Mouse (Mus musculus) neural tube, embryonic 11.5 days (tissue): Measurements from ENCODE around the gene Olfr874. TPM values are rescaled to one million over a fixed set of nuclear protein-coding genes. Genes with fewer than 3 reads are reported as not detected.

Experiments
- ATAC-seq: fragments of 200-750 bp; cut with Nextera tagmentation; 2 replicates; pipeline ENCODE4 v1.8.0; 2017; ENCODE audit warnings: moderate number of reproducible peaks, mild to moderate bottlenecking, moderate TSS enrichment, moderate library complexity; ENCODE audit not compliant: insufficient read depth, low FRiP score, low TSS enrichment
- DNase-seq: peaks from one replicate; pipeline ENCODE4 v3.0.0-alpha.2; 2015; ENCODE audit warnings: low spot score
- H3K27ac ChIP-seq: fragments of 300-500 bp; sonication (generic); 2 replicates; pipeline ENCODE4 v1.5.1; 2014; ENCODE audit warnings: low read depth, mild to moderate bottlenecking, low read length
- H3K27me3 ChIP-seq: fragments of 300-500 bp; sonication (generic); 2 replicates; pipeline ENCODE4 v1.6.1; 2014; ENCODE audit warnings: mild to moderate bottlenecking, low read length, mixed read lengths; ENCODE audit not compliant: control insufficient read depth, insufficient read depth
- H3K36me3 ChIP-seq: fragments of 300-500 bp; sonication (generic); 2 replicates; pipeline ENCODE4 v1.6.1; 2014; ENCODE audit warnings: mild to moderate bottlenecking, low read length, moderate library complexity, mixed read lengths; ENCODE audit not compliant: control insufficient read depth, insufficient read depth
- H3K4me1 ChIP-seq: fragments of 300-500 bp; sonication (generic); 2 replicates; pipeline ENCODE4 v1.6.1; 2014; ENCODE audit warnings: low read length, mixed read lengths; ENCODE audit not compliant: control insufficient read depth, insufficient read depth
- H3K4me2 ChIP-seq: fragments of 300-500 bp; sonication (generic); 2 replicates; pipeline ENCODE4 v1.6.1; 2014; ENCODE audit warnings: low read depth, mild to moderate bottlenecking, moderate library complexity
- H3K4me3 ChIP-seq: fragments of 300-500 bp; sonication (generic); 2 replicates; pipeline ENCODE4 v1.5.1; 2014; ENCODE audit warnings: low read depth, low read length
- H3K9ac ChIP-seq: fragments of 300-500 bp; sonication (generic); 2 replicates; pipeline ENCODE4 v1.6.1; 2014; ENCODE audit warnings: mild to moderate bottlenecking, low read length
- H3K9me3 ChIP-seq: fragments of 300-500 bp; sonication (generic); 2 replicates; pipeline ENCODE4 v1.6.1; 2016; ENCODE audit warnings: low read length; ENCODE audit not compliant: control insufficient read depth
- WGBS: fragments of 180-500 bp; shearing (Covaris S2); extraction: QIAGEN DNeasy Blood & Tissue Kit; methylation state at CpG from one replicate; pipeline ENCODE4 v1.1.7; 2014; 5-methylcytosine and 5-hydroxymethylcytosine counted together
- polyA plus RNA-seq: library from polyadenylated mRNA; unstranded; fragments of >200 nt; fragmentation: Nextera tagmentation; extraction: Ambion mirVana; gene quantifications from 2 replicates; pipeline ENCODE4 v1.2.1, GENCODE M21; 2014

Gene Olfr874
- polyA plus RNA-seq = not detected in 2 replicates

DNA sequence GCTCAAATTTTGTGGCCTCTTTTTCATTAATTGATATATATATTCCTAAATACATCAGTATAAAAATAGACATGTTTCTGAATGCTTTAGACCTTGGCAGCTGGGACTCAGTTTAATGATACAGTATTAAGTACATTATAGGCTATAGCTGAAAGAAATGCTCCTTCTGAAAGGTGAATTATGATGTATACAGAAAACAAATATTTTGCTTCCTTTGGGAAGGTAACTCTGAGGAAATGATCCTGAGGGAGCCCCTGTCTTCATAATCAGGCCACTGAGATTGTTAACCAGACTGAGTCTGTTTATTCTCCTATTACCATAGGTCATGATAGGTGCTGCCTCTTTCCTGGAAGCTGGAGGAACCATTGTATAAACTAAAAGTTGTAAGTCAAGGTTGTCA lies at the start of gene Olfr874:
Gene Olfr874, plus strand, starts transcription at position 301 of the 400 bp plus-strand sequence.
- Histone ChIP-seq H3K27ac (no peak within 1 kb of the TSS), H3K4me2 (no peak within 1 kb of the TSS), H3K4me1 (no peaks in the 10 kb centered on the region), H3K36me3 (no peaks in the 10 kb centered on the region), H3K4me3 (no peak within 1 kb of the TSS), H3K9me3 (no peaks in the 10 kb centered on the region), H3K27me3 (no peaks in the 10 kb centered on the region), H3K9ac (no peak within 1 kb of the TSS)
- DNase-seq = no peak
- no peak for ATAC-seq

DNA sequence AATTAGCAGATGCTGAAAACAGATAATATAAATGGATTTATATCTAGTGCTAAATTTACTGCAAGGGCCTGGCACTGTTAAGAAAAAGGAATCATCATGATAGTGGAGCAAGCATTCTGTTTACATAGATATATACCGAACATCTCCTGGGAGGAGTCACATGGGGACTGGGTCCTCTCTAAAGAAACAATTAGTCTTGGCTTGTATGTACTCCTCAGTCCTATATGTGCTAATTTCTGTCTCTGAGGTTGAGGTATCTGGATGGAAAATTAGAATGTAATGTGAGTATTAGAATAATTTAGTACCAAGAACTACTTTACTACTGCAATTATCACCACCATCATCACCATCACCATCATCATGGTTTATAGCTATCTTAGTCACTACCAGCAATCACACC lies 28.8 kb upstream of the Olfr874 start, which contains the start of gene Olfr160:
Gene Olfr160, minus strand, starts transcription at position 101 of the 400 bp plus-strand sequence.
- whole genome bisulfite sequencing = 97% methylated on average over 1 of the region's 1 CpGs
- H3K27ac ChIP-seq = no peak within 1 kb of the TSS
- no peak within 1 kb of the TSS for H3K4me3 ChIP-seq
- H3K36me3 ChIP-seq = no peaks in the 10 kb centered on the region
- ATAC-seq (no peak), DNase-seq (no peak)
- no peaks in the 10 kb centered on the region for H3K27me3 ChIP-seq
- H3K9ac ChIP-seq = no peak within 1 kb of the TSS
- H3K4me1 ChIP-seq = no peaks in the 10 kb centered on the region
- H3K9me3 ChIP-seq = no peaks in the 10 kb centered on the region
- no peak within 1 kb of the TSS for H3K4me2 ChIP-seq

DNA sequence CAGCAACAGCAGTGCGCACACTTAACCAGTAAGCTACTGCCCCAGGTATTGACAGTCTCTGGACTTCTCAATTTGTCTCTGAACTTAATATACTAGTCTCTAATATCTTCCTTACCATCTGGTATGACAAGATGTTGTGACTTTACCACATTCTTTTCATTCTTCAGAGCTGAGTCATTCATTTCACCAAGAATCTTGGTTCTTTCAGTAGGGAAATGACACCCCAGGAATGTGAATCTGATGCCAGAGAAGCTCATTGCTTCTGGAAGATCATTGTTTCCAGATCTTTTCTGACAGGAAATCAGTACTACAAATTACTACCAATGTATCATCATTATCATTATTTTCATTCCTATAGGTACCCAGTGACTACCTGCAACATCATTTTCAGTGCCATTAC lies 10.6 kb upstream of the Olfr874 start:
- Histone ChIP-seq H3K27me3 (no peaks in the 10 kb centered on the region), H3K4me2 (no peak overlapping the region), H3K4me3 (no peak overlapping the region), H3K9ac (no peak overlapping the region), H3K27ac (no peak overlapping the region), H3K4me1 (no peaks in the 10 kb centered on the region), H3K9me3 (no peaks in the 10 kb centered on the region), H3K36me3 (no peaks in the 10 kb centered on the region)
- DNase-seq (no peak), ATAC-seq (no peak)
- 97% methylated on average over 1 of the region's 1 CpGs for WGBS

DNA sequence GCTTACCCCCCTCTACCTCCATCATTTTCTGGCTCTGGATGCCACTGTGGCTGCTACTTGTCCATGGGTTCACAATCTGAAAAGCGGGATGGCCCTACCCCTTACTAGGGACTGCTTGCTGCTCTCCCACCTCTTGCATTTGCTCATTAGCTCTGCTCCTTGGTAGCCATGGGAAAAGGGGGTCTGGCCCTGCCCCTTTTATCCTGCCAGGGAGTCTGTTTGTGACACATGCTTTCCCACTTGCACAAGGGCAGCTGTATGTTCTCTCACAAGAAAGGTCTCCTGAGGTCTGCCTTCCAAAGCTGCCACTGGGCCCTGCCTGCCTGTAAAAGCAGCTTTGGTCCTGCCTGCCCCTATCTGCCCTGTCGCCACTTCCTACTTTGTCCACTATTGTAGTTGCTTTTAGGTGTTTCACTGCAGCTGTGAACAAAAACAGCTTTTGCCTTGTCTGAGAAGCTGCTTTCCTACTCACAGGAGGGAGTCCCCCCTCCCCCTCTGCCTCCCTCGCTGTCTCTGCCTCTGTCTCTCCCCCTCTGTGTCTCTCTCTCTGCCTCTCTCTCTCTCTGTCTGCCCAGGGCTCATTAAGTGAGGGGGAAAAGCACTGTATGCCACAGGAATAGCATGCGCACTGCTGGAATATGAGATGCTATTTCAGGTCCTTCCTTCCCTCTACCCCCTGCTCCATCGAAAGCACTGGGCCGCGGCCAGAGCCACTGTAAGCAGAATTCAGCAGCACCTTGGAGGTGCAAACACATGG lies 5.6 kb downstream of the Olfr874 start:
- Histone ChIP-seq H3K9ac (no peak overlapping the region), H3K27me3 (no peaks in the 10 kb centered on the region), H3K9me3 (no peaks in the 10 kb centered on the region), H3K27ac (no peak overlapping the region), H3K4me2 (no peak overlapping the region), H3K36me3 (no peaks in the 10 kb centered on the region), H3K4me1 (no peaks in the 10 kb centered on the region), H3K4me3 (no peak overlapping the region)
- ATAC-seq (0 out of 2 replicates have a peak, but pooled peaks have one; percentile 45), DNase-seq (peak; percentile 14)
- WGBS = 34% methylated on average over 7 of the region's 7 CpGs

DNA sequence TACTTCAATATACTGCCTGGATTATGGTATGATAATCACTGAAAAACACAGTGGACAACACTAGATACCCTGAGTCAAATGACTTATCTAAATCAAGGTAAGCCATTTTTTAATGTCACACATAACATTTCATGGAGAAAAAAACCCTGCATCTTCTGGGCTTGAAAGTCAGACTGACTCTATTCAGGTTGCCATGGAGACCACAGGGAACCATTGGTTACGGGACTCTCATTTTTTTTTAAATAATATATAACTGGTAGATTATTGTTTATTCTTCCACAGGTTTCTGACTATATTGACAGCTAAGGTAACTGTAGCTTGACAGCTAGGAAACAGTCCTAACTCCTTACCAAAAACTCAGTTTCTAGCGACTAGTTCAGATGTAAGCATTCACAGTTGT lies 6.6 kb downstream of the Olfr874 start:
- DNase-seq = no peak
- Histone ChIP-seq H3K27ac (no peak overlapping the region), H3K9ac (no peak overlapping the region), H3K36me3 (no peaks in the 10 kb centered on the region), H3K4me3 (no peak overlapping the region), H3K27me3 (no peaks in the 10 kb centered on the region), H3K9me3 (no peaks in the 10 kb centered on the region), H3K4me2 (no peak overlapping the region), H3K4me1 (no peaks in the 10 kb centered on the region)
- ATAC-seq = no peak
- 69% methylated on average over 2 of the region's 2 CpGs for WGBS

DNA sequence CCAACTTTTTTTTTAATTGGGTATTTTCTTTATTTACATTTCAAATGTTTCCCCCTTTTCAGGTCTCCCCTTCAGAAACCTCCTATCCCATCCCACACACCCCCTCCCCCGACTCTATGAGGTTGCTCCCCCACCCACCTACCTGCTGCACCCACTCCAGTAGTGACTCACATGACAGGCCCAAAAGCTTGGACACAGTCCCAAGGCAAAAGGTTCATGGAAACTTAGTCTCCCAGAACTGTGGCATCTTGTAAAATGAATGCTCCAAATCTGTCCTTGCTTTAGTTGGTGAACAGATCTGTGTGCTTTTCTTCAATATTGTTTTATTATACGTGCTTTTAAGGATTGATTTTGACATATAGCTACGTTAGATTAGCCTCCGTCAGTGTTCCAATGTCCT lies 7.1 kb downstream of the Olfr874 start:
- no peaks in the 10 kb centered on the region for H3K36me3 ChIP-seq
- no peaks in the 10 kb centered on the region for H3K9me3 ChIP-seq
- DNase-seq = no peak
- no peaks in the 10 kb centered on the region for H3K27me3 ChIP-seq
- no peak overlapping the region for H3K9ac ChIP-seq
- H3K4me3 ChIP-seq = no peak overlapping the region
- no peak overlapping the region for H3K27ac ChIP-seq
- no peaks in the 10 kb centered on the region for H3K4me1 ChIP-seq
- H3K4me2 ChIP-seq = no peak overlapping the region
- WGBS = 70% methylated on average over 4 of the region's 4 CpGs
- no peak for ATAC-seq

DNA sequence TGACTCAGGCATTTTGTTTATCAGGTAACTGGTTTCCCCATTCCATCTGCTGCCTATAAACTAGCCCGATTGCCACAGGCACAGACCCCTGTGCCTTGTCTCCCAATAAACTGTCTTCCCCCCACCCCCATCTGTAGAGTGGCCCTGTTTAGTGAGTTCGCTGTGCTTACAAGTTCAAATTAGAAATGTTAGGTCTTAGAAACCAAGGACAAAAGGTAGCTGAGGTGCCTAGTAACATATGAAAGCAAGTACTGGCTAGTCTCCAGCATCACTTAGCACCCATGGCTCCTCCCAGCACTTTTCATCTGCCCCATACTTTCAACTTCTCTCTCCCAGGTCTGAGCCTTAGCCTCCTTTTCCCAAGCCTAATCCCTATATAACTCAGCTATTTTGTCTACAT lies 16.8 kb downstream of the Olfr874 start:
- no peak for ATAC-seq
- no peaks in the 10 kb centered on the region for H3K36me3 ChIP-seq
- H3K4me2 ChIP-seq = no peak overlapping the region
- H3K27me3 ChIP-seq = no peaks in the 10 kb centered on the region
- H3K9ac ChIP-seq = no peak overlapping the region
- DNase-seq = no peak
- H3K9me3 ChIP-seq = no peaks in the 10 kb centered on the region
- no peaks in the 10 kb centered on the region for H3K4me1 ChIP-seq
- WGBS = 72% methylated on average over 2 of the region's 2 CpGs
- no peak overlapping the region for H3K4me3 ChIP-seq
- H3K27ac ChIP-seq = no peak overlapping the region

DNA sequence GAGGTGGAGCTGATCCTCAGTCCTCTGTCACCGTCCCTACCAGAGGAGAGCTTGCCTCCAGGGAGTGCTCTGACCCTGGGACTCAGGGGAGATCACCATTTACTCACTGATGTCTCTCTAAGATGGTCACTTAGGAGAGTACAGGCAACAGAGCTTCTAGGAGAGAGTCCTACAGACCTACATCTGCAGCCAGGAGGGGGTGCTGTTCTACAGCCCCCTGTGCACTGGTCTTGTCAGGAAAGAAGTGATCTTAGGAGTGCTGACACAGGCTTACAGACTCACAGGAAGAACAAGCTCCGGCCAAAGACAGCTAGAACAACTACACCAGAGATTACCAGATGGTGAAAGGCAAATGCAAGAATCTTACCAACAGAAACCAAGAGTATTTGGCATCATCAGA lies 17.6 kb downstream of the Olfr874 start:
- no peaks in the 10 kb centered on the region for H3K4me1 ChIP-seq
- no peak overlapping the region for H3K27ac ChIP-seq
- 68% methylated on average over 2 of the region's 2 CpGs for WGBS
- H3K36me3 ChIP-seq = no peaks in the 10 kb centered on the region
- H3K9ac ChIP-seq = no peak overlapping the region
- no peak overlapping the region for H3K4me3 ChIP-seq
- H3K4me2 ChIP-seq = no peak overlapping the region
- no peak for DNase-seq
- no peaks in the 10 kb centered on the region for H3K9me3 ChIP-seq
- no peaks in the 10 kb centered on the region for H3K27me3 ChIP-seq
- no peak for ATAC-seq

DNA sequence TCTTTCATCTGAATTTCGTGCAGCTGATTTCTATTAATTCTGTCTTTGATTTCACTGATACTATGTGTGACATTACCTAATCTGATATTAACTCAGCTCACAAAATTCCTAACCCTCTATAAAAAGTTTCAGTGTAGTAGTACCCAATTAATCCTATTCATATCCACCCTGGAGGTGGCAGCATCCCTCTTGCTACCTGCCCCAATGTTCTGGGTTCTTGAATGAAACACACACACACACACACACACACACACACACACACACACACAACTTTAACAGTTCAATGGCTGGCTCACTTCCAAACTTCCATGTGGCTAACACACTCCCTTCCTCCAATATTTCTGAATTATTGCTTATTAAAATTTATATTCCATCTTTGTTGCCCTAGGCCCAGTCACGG lies 25.8 kb downstream of the Olfr874 start:
- H3K27me3 ChIP-seq = no peaks in the 10 kb centered on the region
- no peaks in the 10 kb centered on the region for H3K4me1 ChIP-seq
- no peak overlapping the region for H3K4me3 ChIP-seq
- H3K36me3 ChIP-seq = no peaks in the 10 kb centered on the region
- no peak overlapping the region for H3K9ac ChIP-seq
- 79% methylated on average over 2 of the region's 2 CpGs for WGBS
- ATAC-seq = no peak
- H3K9me3 ChIP-seq = no peaks in the 10 kb centered on the region
- no peak for DNase-seq
- H3K27ac ChIP-seq = no peak overlapping the region
- H3K4me2 ChIP-seq = no peak overlapping the region
